In the genomic region with DNA sequence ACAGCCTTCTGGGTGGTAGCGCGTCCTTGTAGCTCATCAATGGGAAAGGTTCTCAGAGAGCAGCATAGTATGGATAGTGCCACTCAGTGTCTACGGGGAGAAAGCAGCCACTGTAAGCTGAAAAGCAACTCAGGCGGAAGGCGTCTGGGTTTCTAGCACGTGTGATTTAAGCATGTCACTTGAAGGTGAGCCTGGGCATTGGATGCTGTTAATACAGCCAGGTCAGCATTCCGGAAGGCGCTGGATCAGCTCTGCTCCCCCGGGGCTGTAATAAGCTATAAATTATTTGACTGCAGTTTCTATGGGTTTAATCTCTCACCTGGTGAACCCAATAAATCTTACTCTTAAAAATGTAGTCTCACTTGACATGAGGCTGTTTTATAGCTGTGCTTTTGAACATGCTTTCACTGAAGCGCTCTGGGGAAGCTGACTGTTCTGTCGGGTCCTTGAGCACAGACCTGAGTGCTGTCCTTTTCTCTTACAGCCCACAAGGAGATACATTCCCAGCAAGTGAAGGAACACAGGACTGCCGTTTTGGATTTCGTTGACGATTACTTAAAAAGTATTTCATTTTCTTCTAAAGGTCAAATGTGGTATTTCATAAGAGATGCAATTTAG, we compare ENCODE assay signal across 29 mouse cellular contexts. TPM values are rescaled to one million over a fixed set of nuclear protein-coding genes. Genes with fewer than 3 reads are reported as not detected.
A peak's percentile ranks its signal among the peaks of the same experiment; 100 is the strongest.
DNase-seq lines count a peak whose midpoint lies in the region; ATAC-seq and TF ChIP-seq lines count a peak whose summit lies in the region.
"Had no signal": no experiment of that assay in that cellular context is flagged by ENCODE, and none has a peak within 500 bp of the region (broad histone marks: within the 10 kb centered on the region; RNA-seq: fewer than 3 reads in every experiment).

No protein-coding gene starts in this region.

- H3K27me3 ChIP-seq in hindbrain, embryonic 15.5 days: no peaks in the 10 kb centered on the region
- H3K27me3 ChIP-seq in hindbrain, postnatal 0 days (ENCODE audit: insufficient read depth, low read length): no peaks in the 10 kb centered on the region
- H3K27me3 ChIP-seq: CH12.LX; heart, embryonic 13.5 days had no signal

- intact Hi-C loops in heart, postnatal 10 days (cut with DNase I): no loop called here

- TF ChIP-seq CTCF in hindbrain, postnatal 0 days (IDR thresholded peaks at IDR 0.05; ENCODE audit: low read depth): no peak
- TF ChIP-seq CTCF in layer of hippocampus, adult 2 months (conservative IDR thresholded peaks at IDR 0.05): no peak

- ATAC-seq in hindbrain, embryonic 15.5 days (ENCODE audit: low FRiP score, low read depth): peak; percentile 54; the same call in 1 of the 2 replicates
- ATAC-seq in hindbrain, postnatal 0 days: no peak; the same call in 1 of the 2 replicates
- ATAC-seq: forebrain, embryonic 16.5 days; liver, postnatal 0 days; lung, postnatal 0 days; midbrain, embryonic 16.5 days had no signal

- no peaks in the 10 kb centered on the region for H3K4me1 ChIP-seq in hindbrain, embryonic 15.5 days (replicated peaks)
- H3K4me1 ChIP-seq in hindbrain, postnatal 0 days (ENCODE audit: insufficient read depth, low read length): no peaks in the 10 kb centered on the region
- H3K4me1 ChIP-seq: embryonic facial prominence, embryonic 10.5 days; heart, embryonic 13.5 days had no signal

- no peak overlapping the region; the same call in 1 of the 2 replicates for H3K27ac ChIP-seq in hindbrain, embryonic 15.5 days (replicated peaks)
- H3K27ac ChIP-seq in hindbrain, postnatal 0 days: no peak overlapping the region
- H3K27ac ChIP-seq in layer of hippocampus, adult 2 months: no peak overlapping the region
- H3K27ac ChIP-seq: embryonic facial prominence, embryonic 10.5 days; forebrain, embryonic 10.5 days; heart, adult 2 months; heart, embryonic 13.5 days; macrophage; midbrain, embryonic 10.5 days had no signal

- peaks cover 6% of the 10 kb centered on the region; the same call in 1 of the 2 replicates for H3K36me3 ChIP-seq in hindbrain, embryonic 15.5 days
- H3K36me3 ChIP-seq in hindbrain, postnatal 0 days (ENCODE audit: insufficient read depth, low read length): peaks cover 8% of the 10 kb centered on the region; the same call in 1 of the 2 replicates

- DNase-seq in hindbrain, postnatal 0 days (ENCODE audit: low spot score): no peak
- peak; percentile 4 for DNase-seq in retina, postnatal 1 day
- DNase-seq in retina, embryonic 14.5 days (ENCODE audit: low spot score): no peak
- peak; percentile 66 for DNase-seq in mesoderm, embryonic 11.5 days (ENCODE audit: low read depth, low spot score)
- DNase-seq in heart, postnatal 10 days: no peak
- no peak for DNase-seq in layer of hippocampus, adult 2 months (ENCODE audit: low spot score in 2 of 2)
- DNase-seq: adrenal gland, adult 2 months; B cell, adult 2 months; cerebellum, adult 11 months; cerebellum, postnatal 10 days; gastrocnemius, postnatal 25 days; heart, adult 2 months; kidney, adult 8-10 months; liver, postnatal 0 days; right cerebral cortex, postnatal 4 days; thymus, postnatal 14 days had no signal

- 80% methylated on average over 14 of the region's 14 CpGs for WGBS in hindbrain, embryonic 15.5 days
- WGBS in hindbrain, postnatal 0 days: 80% methylated on average over 14 of the region's 14 CpGs

- H3K9me3 ChIP-seq in hindbrain, embryonic 15.5 days: no peaks in the 10 kb centered on the region
- H3K9me3 ChIP-seq in hindbrain, postnatal 0 days (ENCODE audit: low read length): no peaks in the 10 kb centered on the region
- H3K9me3 ChIP-seq: embryonic facial prominence, embryonic 10.5 days; forebrain, embryonic 10.5 days; G1E; heart, embryonic 13.5 days; midbrain, embryonic 10.5 days had no signal

- no peak overlapping the region for H3K4me3 ChIP-seq in hindbrain, embryonic 15.5 days
- H3K4me3 ChIP-seq in hindbrain, postnatal 0 days (ENCODE audit: low read length): no peak overlapping the region
- no peak overlapping the region for H3K4me3 ChIP-seq in layer of hippocampus, adult 2 months
- H3K4me3 ChIP-seq: embryonic facial prominence, embryonic 10.5 days; forebrain, embryonic 10.5 days; heart, adult 2 months; heart, embryonic 13.5 days; midbrain, embryonic 10.5 days; myocyte had no signal

- H3K4me2 ChIP-seq in hindbrain, embryonic 15.5 days: no peak overlapping the region
- no peak overlapping the region for H3K4me2 ChIP-seq in hindbrain, postnatal 0 days (ENCODE audit: low read depth, low read length)
- H3K4me2 ChIP-seq: heart, embryonic 13.5 days; liver, embryonic 11.5 days had no signal

- H3K9ac ChIP-seq in hindbrain, embryonic 15.5 days: no peak overlapping the region
- H3K9ac ChIP-seq in hindbrain, postnatal 0 days (replicated peaks; ENCODE audit: low read length): no peak overlapping the region
- H3K9ac ChIP-seq: heart, embryonic 13.5 days; liver, postnatal 0 days had no signal

RNA-seq across cellular contexts. Expression of a gene that starts 53.5 kb away (rescaled TPM):
- 1,299 and 1,422 TPM in 2 replicates for polyA plus RNA-seq in hindbrain, embryonic 15.5 days (2015; fragmentation: Nextera tagmentation; extraction: Ambion mirVana)
- total RNA-seq in hindbrain, postnatal 0 days (2014; rRNA removed): 1,011 and 1,051 TPM in 2 replicates
- 1,463 and 1,578 TPM in 2 replicates for polyA plus RNA-seq in hindbrain, postnatal 0 days (2015; fragmentation: Nextera tagmentation; extraction: Ambion mirVana)
- total RNA-seq in heart, postnatal 10 days (2021): 10 to 100 TPM; 16.4 to 19.0 TPM
- 100 to 1,000 TPM; 421 to 427 TPM for total RNA-seq in layer of hippocampus, adult 2 months (2021)
- polyA plus RNA-seq: G1E, macrophage had no signal

Comparison
In these comparisons a context has a peak if more than half of its experiments do, and no peak if none do; other contexts are left out.
1. DNase-seq: peak in retina, postnatal 1 day (single experiment) and mesoderm, embryonic 11.5 days (single experiment); none in hindbrain, postnatal 0 days (single experiment), retina, embryonic 14.5 days (single experiment), heart, postnatal 10 days (0 of 2) and layer of hippocampus, adult 2 months (0 of 2).
2. RNA of a gene that starts 53.5 kb away (total RNA-seq): 1,011 to 1,051 TPM in hindbrain, postnatal 0 days and 421 to 427 TPM in layer of hippocampus, adult 2 months; 16.4 to 19.0 TPM in heart, postnatal 10 days; every median in the first group is over 10 times any median in the second.